Mouse (Mus musculus) adrenal gland, adult 2 months (tissue): ENCODE results near the gene Cdh13. TPM values are rescaled to one million over a fixed set of nuclear protein-coding genes. Genes with fewer than 3 reads are reported as not detected.
"Not testable (repeated sequence)": the region's sequence is repeated elsewhere in the genome, so short reads cannot be mapped to it uniquely, and the experiment has no call there.

Experiments
- DNase-seq: peaks from one replicate; pipeline ENCODE4 v3.0.0; 2021
- polyA plus RNA-seq: library from polyadenylated mRNA; depleted of rRNA; stranded (reverse); fragments of >200 nt; gene quantifications from 2 replicates; pipeline ENCODE4 v1.2.3, GENCODE M21; 2012
- total RNA-seq, 2 experiments: library from RNA; stranded (reverse); gene quantifications; 2 replicates each; pipeline ENCODE4 v1.2.3; 2021

Gene Cdh13
- total and polyA plus RNA-seq, 3 experiments, result 5.3 to 8.7 (median 8.1) TPM

DNA sequence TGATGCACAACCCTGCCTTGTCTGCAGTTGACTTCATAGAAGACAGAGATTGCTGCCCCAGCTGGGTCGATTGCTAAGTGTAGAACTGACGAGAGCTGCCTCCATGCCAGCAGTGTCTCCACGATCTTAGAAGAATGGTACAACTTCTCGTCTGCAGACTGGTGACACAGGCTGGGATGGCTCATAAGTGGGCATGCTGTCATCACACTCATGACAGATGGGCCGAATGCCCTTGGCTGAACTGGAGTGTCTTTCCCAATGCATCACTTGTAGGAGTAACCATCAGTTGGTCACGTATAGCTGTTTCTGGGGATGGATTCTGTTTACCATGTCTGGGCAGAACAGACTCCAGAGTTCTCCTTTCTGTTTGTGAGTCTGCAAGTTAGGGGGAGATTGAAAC is 392.7 kb downstream of the Cdh13 start:
- peak; percentile 40 for DNase-seq

DNA sequence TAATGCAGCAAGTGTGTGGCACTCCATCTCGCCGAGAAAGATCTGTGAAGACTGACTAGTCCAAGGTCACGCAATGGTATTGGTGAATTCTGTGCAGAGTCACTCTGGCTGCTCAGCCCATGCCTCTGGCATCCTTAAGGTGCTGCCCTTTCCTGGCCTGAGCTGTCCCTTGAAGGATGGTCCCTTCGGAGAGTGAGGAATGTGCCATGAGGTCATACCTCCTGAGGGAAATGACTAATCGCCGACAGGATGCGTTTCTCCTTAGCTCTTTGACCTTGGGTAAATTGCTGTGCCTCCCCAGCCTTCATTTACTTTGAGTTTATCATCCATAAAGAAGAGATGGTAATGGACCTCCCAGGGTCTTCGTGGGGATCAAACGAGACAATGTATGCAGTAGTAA is 395.8 kb downstream of the Cdh13 start:
- DNase-seq, result peak; percentile 57

DNA sequence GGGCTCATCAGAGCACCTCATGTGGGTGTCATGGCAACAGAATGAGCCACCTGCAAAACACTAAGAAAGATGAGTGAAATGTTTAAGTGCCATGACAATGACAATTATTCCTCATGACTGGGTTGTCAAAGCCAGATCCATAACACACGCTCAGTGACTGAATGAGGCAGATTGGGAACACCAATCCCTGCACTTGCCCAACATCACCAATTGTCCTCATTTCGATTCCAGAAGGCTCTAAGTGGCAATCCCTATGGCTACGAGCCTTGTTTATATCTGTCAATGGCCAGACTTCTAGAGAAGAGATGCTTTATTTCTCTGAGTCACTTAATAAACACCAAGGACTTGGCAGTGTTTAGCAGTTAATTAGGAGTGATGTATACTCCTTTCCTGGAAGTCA is 399.9 kb downstream of the Cdh13 start:
- DNase-seq, result no peak

DNA sequence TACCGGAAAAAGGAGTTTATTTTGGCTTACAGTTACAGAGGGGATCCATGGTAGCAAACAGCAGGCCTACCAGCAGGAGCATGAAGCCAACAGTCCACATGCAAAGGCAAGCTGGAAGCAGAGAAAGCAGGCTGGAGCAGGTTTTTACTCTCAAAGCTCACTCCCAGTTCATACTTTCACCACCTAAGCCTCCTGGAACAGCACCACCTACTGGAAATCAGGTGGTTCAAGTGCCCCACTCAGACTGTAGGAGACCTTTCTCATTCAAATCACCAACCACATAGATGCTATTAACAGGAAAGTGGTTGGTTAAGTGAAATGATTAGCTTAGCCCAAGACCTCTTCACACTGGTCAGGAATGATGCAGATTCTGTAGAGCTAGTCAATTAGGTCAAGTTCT is 402.3 kb downstream of the Cdh13 start:
- DNase-seq, result no peak

DNA sequence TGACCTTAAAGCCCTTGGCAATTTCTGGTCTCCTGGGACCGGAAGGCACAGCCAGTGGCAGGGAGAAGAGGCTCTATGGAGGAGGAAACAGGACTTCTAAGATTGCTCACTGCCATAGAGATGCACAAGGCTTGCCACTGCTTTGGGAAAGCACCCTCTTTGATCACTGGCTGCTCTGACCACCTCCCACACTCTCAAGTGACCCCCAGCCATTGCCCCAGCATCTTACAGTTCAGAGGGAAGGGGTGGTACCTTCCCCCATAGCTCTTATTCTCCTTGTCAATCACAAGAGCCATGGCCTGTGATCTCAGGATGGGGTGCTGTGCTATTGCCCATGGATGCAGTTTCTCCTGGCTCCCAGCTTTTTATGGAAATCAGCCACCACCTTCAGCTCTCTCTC is 406.3 kb downstream of the Cdh13 start:
- DNase-seq, result no peak

DNA sequence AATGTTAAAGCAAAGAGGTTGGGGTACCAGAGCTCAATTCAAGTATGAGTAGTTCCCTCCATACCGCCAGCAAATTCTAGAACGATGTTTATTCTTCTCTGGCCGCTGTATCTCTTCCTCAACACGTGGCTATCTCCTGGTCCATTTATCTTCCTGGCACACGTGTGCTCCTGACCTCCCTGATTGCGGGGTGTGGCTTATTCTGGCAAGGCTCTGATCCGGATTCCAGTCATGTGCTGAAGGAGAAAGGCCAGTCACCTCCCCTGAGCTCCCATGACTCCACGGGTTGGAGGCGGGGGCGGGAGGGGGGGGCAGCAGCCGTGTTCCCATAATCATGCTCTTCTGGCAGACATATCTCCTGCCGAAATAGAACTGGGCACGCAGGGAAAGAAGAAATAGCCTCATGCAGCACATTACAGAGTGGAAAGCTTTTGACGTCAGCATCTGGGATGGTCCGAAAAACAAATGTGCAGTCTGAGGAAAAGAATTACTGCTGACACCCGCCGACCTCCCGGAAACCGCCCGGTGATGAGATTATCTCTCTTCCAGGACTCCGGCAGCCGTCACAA is 417.9 kb downstream of the Cdh13 start:
- peak; percentile 52 for DNase-seq

DNA sequence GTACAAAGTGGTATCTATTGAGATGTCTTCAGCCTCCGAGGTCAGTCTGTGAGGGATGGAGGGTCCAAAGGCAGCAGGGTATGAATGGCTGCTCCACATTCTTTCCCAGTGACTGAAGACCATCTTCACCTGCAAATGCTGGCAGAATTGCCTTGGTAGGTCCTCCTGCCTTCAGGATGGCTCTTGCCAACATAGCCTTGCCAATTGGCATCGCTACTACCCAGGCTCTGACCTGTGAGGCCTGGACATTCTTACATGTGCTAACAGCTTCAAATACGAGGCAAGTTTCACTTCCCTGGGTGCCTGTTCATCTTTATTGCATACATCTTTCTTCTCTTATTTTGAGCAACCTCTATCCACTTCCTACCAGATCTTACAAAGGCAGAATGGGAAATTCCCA is 425.8 kb downstream of the Cdh13 start:
- no peak for DNase-seq

DNA sequence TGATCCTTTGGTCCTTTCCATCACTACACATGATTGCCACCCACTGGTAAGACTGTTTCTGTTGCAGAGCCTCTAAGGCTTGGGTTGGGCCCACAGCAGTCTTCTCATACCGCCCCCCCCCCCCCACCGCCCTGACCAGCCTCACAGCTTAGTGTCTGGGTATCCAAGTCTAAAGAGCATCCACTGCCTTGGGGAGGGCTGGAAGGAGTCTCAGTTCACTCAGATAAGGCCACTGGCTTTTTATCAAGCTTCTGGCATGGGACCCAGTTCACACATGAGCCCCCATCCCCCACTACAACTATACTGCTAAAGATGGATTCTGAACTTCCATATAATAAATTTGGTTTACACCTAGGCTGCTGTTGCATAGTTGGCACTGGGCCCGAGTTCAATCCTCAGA is 428.1 kb downstream of the Cdh13 start:
- DNase-seq, result no peak

DNA sequence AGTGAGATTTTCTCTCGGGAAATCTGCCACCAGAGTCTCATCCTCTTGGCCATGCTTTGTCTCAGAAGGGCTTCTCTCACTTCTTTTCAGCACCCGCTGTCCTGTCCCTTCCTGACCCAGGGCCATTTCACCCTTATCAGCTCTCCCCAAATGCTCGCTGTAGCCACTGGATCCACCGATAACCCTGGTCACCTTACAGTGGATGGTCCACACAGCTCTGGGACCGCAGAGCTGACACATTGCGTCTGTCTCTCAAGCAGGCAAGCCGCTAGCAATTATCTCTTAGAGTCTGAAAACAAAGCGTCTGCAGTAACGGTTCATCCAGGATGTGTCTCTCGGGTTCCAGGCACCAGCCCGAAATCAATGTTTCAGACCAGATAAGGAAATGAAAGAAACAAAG is 429.6 kb downstream of the Cdh13 start:
- peak; percentile 15 for DNase-seq

DNA sequence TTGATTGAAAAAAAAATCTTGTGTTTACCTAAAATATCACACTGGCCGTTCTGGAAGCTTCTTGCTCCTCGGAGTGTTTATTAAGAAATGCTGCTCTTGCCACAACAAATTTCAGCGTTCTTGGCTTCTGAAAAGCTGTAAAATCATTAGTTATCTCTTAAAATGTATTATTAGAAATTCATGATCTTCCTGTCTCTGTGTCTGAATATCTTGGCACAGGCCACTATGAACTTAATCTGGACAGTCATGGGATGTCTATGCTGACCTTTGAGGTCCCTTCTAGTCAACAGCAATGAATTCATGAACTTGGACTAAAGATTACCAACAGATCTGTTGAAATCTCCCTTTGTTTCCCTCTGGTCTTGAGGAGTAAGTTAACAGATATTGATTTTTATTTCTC is 430.1 kb downstream of the Cdh13 start:
- DNase-seq, result no peak

DNA sequence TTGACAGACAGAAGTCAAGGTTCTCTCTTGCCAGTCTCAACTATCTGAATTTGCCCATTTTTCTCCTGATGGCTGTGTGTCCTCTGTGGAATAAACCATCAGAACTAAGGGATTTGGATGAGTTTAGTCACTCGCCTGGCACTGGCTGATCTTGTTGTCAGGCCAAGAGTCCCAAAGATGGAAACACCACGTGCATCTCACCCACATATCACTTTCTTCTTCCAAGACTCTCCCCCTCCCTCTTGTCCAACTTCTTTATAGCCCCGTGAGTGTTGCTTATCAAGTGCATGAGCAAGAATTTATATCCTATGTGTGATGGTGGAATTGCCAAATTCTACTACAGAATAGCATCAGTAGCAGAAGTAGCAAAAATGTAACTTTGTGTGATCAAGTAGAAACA is 439.4 kb downstream of the Cdh13 start:
- DNase-seq, result no peak

DNA sequence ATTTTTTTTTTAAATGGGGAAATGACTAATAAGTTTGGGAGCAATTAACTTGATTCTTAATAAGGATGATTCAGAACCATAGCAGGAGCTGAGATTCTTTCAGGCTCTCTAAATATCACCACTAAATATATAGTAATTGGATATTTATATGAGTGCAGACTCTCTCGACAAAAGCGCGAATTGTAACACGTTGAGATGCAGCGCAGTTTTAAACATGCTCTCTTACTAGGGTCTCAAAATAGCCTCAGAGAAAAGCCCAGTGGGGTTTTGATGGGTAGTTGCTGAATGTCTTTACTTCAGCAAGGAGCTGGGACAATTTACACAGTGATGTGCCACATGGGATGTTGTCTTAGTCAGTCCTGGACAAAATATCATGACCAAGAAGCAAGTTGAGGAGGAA is 442.1 kb downstream of the Cdh13 start:
- no peak for DNase-seq

DNA sequence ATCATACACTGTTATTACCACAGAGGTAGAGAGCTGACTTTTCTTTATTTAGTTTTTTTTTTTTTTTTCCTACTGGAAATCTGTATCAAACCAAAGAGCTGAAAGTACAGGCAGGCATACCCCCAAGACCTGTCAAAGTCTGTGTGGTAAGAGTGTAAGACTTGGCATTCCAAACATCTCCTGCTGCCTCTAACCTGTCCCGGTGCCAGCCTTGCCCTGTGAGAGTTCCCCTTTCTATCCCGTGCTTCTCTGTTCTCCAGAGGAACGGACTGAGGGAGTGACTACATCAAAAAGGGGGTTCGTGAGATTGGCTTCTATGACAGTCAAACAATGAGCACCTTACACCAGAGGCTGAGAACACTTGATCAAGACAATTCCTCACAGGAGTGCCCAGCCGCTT is 458.2 kb downstream of the Cdh13 start:
- DNase-seq, result no peak

DNA sequence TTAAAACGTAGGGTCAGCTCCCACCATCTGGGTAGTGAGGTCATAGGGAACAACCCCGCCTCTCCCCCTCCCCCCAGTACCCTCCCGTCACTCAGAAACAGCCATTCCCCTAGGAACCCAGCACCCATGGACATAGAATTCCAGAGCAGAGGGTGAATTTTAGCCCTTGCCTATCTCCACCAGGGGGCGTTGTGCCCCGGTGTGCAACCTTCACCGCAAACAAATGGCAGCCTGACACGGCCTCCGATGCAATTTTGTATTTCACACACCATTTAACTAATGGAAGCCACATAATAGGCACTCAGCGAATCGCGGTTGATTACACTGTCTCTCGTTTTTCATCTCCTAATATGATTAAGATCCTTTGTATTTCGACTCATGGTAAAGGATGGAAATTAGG is 461.5 kb downstream of the Cdh13 start:
- no peak for DNase-seq

DNA sequence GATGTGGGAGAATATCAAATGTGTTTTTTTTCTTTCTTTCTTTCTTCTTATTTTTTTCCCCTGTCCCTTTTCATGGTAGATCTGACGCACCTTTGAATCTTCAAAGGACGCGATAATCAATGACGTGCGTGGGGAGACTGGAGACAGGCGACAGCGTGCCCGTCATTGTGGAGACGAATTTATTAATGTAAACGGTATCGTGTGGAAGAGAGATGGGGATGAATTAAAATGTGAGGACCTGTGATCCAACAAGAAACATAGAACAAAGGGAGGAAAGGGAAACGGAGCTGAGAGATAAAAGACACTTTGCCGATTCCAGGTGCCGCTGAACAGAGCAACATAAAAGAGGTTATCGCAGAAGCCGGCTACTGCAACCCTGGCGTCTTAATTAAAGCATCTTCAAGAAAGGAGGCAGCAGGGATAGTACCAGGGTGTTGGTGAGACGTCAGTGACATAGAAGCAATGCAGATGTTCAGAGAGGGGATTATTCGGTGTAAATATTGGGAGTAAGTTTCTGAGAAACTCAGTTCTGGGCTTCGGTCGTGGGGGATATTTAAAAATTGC is 464.6 kb downstream of the Cdh13 start:
- no peak for DNase-seq

DNA sequence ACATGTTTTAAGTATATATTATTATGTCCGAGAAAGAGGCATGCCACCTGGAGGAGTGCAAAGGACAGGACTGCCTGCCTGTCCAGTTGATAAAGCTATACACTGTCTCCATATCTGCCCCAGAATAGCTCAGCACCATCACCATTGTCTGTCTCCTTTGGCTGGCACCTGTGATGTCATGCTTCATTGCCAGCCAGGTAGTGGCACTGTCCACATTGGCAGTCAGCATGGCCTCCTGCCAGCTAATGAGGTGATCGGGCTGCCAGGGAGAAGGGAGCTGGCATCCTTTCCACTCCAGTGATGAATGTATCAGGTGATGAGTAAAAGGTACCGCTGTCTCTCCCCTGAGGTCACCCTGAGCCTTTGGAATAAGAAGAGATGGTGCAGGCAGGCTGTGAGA is 465.7 kb downstream of the Cdh13 start:
- DNase-seq, result no peak

DNA sequence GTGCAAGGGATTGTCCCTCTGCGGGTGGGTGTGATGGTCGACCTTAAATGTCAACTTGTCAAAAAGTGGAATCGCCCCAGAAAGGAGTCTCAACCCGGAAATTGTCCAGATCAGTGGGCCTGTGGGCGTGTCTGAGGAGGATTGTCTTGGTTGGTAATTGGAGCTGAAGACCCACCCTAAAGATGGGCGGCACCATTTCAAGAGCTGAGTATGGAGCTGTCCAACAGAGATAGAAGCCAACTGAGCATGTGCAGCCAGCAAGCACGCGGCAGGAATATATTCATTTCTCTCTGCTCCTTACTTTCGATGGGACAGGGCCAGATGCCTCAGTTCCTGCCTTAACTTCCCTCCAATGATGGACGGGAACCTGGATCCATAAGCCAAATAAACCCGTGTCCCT is 466.3 kb downstream of the Cdh13 start:
- DNase-seq, result no peak

DNA sequence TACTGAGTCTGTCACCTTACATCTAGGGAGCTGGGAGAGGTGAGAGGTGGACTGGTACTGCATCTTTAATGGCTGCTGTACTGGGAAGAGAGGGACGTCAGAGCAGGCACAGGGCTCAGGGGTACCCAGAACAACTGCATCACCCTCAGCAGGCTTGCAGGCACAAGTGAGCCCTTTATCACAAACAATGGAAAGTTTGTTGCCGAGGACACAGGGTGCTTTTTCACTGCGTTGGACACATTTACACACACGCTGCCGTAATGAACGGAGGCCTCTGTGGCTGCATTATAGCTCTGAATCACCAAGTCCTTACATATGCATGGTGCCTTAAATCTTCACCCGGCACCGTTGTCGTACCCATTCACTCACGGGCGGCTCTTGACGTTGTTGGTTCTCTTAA is 470.2 kb downstream of the Cdh13 start:
- DNase-seq, result no peak

DNA sequence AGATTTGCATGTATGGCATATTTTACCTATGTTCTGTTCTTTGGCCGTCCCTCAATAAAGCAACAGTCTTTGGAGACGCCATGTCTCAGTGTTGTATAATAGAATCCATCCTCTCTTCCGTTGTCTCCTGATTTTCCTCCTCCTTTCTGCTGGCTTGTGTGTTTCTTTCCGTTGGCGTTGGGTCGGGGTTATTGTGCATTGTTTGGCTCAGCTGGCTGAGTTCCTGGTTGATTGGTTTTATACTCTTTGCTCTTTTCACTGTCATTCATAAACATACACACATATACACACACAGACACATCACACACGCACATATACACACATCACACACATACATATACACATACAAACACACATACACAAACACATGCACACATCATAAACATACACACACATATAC is 470.6 kb downstream of the Cdh13 start:
- DNase-seq, result no peak

DNA sequence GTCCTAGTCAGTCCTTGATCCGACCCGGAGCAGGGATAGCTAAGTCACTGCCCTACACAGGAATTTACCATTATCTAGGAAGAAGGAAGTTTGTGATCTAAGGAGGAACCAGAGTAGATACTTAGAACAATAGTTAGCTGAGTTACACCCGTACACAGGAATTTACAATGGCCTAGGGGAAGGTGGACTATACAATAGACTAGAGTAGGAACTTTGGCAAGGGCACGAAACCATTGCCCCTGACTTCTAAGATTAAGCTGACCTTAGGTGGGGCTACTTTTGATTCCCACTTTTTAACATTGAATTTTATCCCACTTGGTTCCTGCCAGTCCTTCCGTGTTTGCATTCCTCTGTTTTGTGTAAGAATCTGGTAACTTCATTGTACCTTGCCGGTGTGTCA is 494.0 kb downstream of the Cdh13 start:
- not testable (repeated sequence) for DNase-seq

DNA sequence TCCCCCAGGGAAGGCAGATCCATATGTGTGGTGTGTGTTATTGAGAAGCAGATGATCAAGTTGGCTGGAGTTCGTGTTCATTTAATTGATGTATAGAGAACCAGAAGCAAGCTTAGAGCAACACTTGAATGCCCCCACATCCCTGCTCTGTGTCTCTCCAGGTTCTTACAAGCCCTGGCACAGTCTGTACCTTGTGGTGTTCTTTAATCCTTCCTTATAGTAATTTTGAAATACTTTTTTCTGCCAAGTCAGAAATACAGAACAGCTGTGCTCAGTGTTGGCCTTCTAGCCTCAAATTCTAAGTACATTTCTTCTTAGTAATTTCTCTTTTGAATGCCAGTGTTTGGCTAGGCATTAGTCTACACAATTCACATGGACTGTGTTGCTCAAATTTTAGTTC is 494.8 kb downstream of the Cdh13 start:
- no peak for DNase-seq

DNA sequence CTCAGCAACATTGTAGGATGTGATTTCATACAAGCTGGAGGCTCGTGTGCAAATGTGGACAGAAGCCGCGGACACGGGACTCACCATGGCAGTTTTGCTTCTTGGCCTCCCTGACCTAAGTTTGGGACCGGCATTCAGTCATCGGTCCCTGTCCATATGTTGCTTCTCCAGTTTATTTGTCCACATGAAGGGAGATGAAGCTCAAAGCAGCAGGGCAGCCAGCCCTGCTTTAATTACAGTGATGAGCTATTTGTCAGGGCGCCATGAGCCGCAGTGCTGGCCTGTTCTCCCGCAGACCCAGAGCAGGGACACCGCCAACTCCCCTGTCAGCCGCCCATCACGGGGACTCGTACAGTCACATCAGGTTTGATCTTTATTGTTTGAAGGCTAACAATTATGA is 502.1 kb downstream of the Cdh13 start:
- DNase-seq, result no peak

DNA sequence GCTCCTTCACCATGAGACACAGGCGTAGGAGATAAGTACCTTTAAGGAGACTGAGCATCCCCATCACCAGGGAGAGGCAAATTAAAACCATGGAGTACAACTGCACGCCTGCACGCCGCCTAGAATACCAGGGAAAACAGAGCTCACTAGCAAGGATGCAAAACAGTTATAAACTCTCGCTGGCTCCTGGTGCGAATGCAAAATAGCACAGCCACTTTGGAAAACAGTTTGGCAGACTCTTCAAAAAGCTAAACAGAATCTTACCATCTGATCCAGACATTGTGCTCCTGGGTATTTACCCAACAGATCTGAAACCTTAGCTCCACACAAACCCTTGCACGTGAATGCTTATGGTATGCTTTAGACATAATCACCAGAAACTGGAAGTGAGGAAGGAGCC is 506.1 kb downstream of the Cdh13 start:
- DNase-seq, result no peak

DNA sequence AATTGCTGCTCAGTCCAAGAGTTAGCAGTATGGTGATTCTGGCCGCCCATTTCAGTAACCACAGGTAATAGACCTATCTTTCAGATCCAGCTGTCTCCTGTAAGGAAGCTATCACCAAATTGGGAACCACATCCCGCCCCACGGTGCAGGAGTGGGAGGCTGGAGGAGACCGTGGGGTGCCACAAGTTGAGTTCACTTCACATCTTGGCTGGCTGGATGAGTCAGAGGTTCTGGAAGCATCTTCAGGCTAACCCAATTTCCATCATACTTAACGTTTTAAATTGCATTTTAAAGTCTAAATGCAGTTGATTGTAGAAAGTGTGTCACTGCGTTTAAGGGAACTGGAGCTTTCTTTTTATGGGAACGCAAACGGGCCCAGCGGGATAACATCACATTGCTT is 511.4 kb downstream of the Cdh13 start:
- DNase-seq, result no peak

DNA sequence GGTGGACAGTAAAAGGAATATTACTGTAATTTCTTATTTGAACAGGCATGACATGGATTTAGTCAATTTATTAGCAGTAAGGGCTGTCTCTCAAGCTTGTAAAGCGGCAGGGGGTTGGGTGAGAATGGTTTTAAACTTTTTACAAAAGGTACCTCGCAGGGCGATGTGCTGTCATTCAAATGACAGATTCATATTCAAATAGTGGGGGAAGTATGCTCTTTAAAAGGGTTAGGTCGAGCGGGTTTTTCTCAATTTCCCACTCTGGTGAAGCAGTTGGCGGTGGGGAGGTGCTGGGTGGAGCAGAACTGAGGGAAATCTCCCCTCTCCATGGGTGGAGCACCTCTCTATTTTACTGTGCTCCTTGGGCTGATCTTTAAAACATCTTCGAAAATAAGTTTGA is 513.0 kb downstream of the Cdh13 start:
- DNase-seq, result no peak
